Mouse (Mus musculus): Measurements from ENCODE around the gene Eif2s3x.
A peak's percentile ranks its signal among the peaks of the same experiment; 100 is the strongest.

The Eif2s3x gene

DNA sequence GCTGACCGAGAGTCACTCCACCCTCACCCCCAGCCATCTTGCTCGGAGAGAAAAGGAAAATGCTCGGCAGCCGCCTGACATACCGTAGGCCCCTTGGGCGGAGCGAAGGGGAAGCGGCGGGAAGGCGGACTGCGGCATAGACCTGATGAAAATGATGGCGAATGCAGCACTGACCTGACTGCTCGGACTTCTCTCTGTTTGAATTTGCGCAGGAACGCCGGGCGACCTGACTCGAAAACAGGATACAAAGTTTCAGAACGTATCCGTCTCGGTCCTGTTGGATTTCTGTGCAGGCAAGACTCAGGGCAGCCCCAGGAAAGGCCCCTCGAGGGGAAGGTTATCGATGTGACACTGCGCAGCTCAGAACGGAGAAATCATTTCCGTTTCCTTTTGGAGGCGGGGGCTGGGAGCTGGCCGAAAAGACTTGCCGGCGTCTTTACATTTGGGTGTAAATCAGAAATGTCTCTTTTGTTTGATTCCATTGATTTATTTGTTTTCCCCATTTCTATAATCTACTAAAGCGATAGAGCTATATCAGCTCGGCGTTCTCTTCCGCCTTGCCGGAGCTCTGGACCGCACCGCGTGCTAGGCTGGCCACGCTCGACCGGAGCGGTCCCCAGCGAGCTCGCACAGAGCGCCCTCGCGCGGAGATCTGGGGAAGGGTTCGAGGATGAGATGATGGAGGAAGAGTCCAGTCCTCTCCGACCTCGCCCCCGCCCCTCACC lies at the start of gene Eif2s3x:
TSS of gene Eif2s3x (minus strand) at position 266 of the 725 bp plus-strand sequence.
- peak; percentile 85 to 92 for DNase-seq (ENCODE audit: low spot score in 2 of 2)

DNA sequence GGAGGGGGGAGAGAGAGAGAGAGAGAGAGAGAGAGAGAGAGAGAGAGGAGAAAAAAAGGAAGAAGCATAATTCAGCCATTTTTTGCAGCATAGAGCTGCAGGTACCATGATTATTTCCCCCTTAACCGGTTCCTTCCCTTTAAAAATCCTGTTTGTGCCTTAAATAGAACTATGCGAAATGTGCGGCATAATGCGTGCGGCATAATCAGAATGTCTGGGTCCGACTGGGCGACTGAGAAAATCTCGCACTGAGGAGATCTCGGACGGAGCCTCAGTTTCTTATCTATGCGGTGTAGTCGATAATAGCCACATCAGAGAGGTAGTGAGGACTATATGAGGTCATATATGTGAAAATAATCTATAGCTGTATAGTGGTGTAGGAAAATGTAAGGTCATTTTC lies 22.9 kb upstream of the Eif2s3x start:
- no peak for DNase-seq (ENCODE audit: low spot score in 2 of 2)

DNA sequence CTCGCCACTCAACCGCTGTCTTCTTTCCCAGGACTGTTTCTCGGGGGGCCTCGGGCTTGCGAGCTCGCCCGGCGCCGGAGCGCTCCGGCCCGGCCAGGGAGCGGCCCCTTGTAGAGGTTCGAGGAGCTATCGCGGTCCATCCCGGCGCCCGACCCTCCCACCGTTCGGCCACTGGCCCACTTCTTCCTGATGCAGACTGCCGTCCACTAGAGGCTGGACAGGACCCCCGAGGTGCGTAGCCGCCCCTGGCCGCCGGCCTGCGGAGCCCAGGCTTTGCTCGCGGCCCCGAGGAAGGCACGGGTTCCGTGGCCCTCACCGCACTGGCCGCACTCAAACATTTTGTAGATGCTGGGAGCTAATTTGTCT lies 22.5 kb upstream of the Eif2s3x start:
- peak in 1 of 2 experiments; percentile 3 for DNase-seq (ENCODE audit: low spot score in 2 of 2)

DNA sequence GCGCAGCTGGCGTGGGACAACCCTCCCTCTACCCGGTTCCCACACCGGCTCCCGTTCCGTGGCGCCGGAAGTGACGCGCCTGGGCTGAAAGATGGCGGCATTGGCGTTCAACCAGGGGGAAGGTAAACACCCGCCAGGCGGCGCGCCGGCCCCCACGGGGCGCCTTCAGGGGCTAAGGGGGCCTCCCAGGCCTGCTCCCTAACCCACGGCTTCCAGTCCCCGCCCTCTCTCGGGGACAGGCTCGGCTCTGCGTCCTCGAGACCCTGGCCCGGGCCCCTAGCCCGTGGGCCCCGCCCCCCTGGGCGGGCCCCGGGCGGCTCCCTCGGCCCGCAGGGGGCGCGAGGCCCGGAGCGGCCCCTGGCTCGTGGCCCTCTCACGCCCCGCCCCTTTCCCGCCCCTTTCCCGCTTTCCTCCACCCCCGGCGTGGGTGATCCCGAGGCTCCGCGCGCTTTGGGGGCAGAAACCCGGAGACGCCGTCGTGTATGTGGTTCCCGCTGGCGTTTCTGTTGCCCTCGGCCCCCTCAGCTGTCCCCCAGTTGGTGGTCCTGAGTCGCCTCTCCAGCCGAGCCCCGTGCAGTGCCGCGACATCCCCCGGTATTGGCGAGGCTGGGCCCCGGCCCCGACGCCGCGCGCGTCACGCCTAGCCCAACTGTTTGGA lies 22.0 kb upstream of the Eif2s3x start, which contains the start of gene Klhl15:
TSS of gene Klhl15 (plus strand) at position 68 of the 658 bp plus-strand sequence.
- peak; percentile 74 to 85 for DNase-seq (ENCODE audit: low spot score in 2 of 2)

DNA sequence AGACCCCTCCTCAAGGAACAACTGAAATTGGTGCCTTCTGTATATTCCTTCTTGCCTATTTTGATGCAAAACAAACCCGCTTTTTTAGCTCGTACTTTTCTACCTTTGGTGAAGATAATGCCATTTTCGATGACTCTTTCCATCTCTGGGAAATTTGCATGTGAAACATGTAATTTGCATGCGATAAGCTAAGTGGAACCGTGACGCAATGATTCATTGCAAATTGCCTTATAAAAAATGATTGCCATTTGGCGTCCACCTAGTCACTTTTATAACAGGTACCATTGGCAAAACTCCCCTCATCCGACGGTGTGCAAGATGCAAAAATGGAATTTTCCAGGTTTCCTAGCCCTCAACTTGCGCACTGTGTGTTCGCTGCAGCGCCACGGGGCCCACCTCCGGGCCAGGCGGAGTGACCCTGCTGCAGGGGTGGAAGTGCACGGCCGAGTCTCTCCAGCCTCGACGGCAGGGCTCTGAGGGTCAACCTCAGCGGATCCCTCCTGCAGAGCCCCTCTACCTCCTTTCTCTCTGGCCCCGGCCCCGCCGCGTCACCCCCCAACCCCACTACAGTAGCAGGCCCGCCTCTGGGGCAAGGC lies 21.4 kb upstream of the Eif2s3x start:
- DNase-seq (ENCODE audit: low spot score in 2 of 2), result no peak

DNA sequence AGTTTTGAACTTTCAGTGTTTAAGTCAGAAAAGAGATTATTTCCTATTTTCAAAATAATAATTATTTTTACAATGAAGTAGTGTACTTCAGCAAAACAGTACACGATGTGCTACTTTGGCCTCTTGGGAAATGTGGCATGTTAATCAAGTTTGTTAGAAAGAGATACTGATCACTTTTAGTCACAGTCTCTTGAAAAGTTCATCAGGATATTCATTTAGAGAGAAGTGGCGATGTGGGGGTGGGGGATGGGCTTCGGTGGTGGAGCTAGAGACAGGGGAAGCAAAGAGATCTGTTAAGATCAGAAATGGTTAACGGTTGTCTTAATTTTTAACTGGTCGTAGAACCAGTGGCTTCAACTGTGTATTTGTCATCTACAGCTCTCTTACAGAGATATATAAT lies 20.8 kb upstream of the Eif2s3x start:
- DNase-seq (ENCODE audit: low spot score in 2 of 2), result no peak

DNA sequence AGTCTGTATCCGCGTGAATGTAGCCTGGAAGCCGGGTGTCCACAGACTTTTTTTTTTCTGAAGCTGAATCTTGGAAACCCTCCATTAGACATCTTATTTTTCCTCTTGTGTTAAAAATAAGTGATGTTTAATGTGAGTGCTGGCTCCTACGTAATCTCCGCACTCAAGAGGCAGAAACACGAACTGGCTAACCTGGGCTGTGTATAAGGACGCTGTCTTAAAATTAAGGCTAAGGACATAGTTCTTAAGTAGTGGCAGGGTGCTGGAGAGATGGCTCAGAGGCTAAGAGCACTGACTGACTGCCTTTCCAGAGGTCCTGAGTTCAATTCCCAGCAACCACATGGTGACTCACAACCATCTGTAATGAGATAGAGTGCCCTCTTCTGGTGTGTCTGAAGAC lies 722 bp upstream of the Eif2s3x start:
- DNase-seq (ENCODE audit: low spot score in 2 of 2), result no peak

DNA sequence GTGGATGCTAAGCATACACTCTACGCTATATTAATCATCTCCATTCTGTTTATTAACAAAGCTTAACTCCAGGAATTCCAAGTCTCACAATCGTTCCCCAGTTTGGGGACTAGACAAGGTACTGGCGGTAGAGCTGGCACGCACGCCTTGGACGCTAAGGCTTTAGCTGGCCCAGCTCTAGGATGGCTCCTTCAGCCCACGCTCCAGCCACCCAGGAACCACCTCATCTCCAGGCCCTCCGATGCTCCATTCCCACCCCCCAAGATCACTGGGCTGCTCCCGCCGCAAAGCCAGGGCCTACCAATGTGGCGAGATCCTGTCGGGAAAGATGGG lies 432 bp downstream of the Eif2s3x start:
- DNase-seq (ENCODE audit: low spot score in 2 of 2), result no peak

DNA sequence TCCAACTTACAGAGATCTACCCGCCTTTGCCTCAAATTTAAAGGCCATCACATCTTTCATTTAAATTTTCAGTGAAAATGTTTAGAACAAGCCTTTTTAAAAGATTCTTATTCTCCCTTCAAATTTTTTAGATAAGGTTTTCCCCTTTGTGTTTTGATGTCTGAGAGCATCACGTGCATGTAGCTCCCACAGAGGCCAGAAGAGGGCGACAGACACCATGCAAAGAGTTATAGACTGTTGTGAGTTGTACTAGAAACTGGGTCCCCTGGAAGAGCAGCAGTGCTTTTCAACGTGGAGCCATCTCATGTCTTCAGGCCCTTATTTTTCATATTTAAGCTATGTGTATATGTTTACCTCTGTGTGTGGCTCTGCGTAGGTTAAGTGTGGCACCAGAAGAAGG lies 14.9 kb downstream of the Eif2s3x start:
- DNase-seq (ENCODE audit: low spot score in 2 of 2), result peak; percentile 37 to 65

DNA sequence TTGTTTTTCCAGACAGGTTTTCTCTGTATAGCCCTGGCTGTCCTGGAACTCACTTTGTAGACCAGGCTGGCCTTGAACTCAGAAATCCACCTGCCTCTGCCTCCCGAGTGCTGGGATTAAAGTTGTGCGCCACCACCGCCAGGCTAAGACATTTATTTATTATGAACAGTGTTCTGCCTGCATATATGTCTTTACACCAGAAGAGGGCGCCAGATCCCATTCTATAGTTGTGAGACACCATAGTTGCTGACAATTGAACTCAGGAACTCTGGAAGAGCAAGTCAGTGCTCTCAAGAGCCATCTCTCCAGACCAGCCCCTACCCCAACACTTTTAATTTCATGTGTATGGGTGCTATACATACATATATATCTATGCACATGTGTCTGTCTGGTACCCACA lies 18.8 kb downstream of the Eif2s3x start:
- DNase-seq (ENCODE audit: low spot score in 2 of 2), result peak; percentile 33 to 39

DNA sequence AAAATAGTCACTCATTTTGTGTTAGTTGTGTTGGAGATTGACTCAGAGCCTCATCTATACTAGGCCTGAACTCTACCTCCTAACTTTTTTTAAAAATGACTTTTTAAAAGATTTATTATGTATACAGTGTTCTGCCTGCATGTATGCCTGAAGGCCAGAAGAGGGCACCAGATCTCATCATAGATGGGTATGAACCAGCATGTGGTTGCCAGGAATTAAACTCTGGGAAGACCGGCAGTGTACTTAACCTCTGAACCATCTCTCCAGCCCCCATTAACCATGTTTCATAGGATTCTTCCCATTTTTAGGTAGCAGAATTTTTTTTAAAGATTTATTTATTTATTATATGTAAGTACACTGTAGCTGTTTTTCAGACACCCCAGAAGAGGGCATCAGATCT lies 27.5 kb downstream of the Eif2s3x start:
- DNase-seq (ENCODE audit: low spot score in 2 of 2), result no peak

DNA sequence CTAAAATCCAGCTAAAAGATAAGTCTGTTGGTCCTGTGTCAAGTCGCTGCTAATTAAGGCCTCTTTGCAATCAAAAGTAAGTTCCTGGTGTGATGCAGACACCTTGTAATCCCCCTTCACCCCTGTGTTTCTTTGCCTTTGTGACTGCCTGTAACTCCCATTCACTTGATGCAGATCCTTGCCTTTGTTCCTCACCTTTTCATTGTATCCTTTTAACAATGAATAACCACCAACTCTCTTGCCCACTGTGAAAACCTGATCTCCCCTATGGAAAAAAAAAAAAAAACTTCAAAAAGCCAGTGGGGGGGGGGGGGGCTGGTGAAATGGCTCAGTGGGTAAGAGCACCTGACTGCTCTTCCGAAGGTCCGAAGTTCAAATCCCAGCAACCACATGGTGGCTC lies 28.8 kb downstream of the Eif2s3x start:
- DNase-seq (ENCODE audit: low spot score in 2 of 2), result no peak

DNA sequence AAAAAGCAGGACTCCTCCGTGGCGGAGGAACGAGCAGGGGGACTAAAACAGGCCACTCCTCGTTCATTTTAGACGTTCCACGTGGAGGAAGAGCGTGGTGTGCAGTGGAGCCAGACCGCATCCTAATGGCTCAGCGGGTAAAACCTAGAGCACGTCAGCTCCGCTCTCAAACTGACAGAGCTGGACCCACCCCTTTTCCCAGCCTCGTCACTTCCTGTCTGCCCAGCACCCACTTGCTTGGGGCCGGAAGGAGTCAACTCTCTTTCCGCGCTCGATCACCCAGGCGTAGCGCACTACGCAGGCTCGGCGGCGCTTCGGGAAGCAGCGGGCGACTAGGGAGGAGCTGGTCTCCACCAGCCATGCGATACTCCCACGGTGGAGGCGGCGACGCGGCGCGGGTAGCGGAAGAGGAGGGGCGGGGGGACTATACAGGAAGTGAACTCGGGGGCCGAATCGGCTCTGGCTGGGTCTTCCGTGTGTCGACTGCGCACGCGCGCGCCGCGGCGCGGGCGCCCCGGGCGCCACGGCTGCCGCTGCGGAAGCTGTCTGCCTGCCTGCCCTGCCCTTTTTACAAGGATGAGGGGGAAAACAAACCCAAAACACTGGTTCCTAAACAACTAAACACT lies 34.8 kb downstream of the Eif2s3x start:
- peak; percentile 93 to 95 for DNase-seq (ENCODE audit: low spot score in 2 of 2)

DNA sequence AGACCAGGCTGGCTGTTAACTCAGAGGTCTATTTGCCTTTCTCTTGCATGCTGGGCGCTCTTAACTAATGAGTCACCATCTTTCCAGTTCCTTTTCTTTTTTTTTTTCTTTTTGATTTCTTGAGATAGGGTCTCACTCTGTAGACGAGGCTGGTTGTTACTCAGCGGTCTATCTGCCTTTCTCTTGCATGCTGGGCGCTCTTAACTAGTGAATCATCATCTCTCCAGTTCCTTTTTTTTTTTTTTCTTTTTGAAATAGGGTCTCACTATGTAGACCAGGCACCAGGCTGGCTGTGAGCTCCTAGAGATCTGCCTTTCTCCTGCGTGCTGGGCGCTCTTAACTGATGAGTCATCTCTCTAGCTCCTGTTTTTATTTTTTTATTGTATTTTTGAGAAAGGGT lies 43.3 kb downstream of the Eif2s3x start:
- no peak for DNase-seq (ENCODE audit: low spot score in 2 of 2)

DNA sequence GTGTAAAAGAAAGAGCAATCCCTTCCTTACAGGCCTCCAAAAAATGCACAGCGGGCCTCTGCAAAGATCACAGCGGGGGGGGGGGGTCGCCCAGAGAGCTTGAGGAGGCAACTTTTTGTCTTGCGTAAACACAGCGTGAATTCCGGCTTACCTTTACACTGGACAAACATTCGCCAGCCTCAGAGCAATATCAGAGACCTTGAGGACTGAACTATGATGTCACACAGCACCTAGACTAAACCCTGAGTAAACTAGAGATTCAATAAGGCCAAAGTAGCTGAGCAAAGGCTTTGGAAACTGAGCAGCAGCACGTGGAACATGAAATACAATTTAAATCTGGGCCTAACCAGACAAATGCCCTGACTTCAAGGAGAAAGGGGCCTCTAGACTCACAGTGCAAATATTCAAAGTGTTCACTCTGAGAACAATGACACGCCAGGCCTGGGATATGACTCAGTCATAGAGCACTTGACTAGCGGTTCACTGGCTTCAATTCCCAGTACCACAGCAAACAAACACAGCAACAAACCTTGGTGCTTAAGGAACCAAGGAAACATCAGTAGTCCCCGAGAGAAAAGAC lies 60.3 kb downstream of the Eif2s3x start:
- DNase-seq (ENCODE audit: low spot score in 2 of 2), result no peak

DNA sequence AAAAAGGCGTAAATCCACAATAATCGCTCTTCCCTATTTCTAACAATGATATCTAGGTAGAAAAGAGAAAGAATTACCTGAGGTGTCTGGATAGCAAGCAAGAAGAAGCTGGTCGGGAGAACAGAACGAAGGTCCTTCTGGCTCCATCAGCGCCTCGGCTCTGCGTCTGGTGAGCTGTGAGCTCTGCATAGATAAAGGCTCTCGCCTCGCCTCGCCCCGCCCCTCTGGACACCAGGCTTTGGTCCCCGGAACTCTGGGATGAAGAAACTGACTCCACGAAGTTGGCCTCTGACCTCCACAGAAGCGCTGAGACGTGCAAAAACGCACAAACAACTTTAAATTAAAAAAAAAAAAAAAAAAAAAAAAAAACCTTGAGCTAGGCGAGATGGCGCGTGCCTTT lies 62.2 kb downstream of the Eif2s3x start:
- no peak for DNase-seq (ENCODE audit: low spot score in 2 of 2)

DNA sequence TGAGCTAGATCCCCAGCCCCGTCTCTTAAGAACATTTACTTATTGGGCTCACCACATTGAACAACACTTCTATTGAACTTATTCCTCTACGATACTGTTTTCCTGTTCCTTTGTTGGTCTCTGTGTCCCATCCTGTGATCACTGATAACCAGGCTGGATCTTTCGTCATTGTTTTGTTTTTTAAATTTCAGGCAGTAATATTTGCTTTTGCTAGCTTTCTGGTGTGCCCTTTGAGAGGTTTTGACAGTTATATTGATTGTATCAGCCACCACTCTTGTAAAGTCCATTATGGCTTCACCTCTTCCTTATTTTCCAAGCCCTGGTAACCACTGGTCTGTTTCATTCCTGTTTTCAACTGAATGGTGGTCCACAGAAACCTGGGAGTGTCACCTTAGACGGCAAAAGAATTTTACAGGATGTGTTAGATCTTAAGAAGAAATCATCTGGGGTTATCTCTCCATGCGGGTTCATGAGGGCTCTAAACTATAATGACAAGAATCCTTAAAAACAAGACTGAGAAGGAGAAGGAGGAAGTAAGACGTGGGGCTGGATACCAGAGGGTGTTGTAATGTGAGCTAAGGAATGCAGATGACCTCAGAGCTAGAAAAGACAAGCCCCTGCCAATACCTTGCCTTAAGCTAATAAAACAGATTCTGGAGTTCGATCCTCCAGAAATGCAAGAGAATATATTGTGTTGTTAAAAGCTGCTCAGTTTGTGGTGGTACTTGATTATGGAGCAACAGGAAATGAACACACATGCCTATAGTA lies 70.5 kb downstream of the Eif2s3x start:
- no peak for DNase-seq (ENCODE audit: low spot score in 2 of 2)

DNA sequence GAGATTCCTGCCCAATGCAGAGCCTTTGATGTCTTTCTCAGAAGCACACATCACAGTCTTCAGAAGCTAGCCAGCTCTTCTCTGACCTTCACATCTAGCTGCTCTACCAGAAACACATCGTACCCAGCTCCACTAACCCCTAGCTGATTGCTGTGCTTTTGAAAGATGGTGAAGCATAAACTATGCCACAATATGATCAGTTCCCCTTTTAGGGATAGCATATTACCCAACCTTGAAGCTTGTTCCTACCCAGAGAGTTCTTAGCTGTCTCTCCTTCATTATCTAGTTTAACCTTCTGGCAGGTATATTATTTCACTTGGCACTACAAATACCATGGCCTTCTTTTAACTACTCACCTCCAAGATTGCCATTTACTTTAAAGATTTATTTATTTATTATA lies 72.6 kb downstream of the Eif2s3x start:
- DNase-seq (ENCODE audit: low spot score in 2 of 2), result no peak

Data from natural killer cell, adult 2 months (primary cell).